Mouse (Mus musculus) erythroblast, adult 5-6 weeks (primary cell): ENCODE measurements around the gene Pate4. TPM values are rescaled to one million over a fixed set of nuclear protein-coding genes. Genes with fewer than 3 reads are reported as not detected.
"Not testable (repeated sequence)": the region's sequence is repeated elsewhere in the genome, so short reads cannot be mapped to it uniquely, and the experiment has no call there.

Source experiments
- ATAC-seq: replicated peaks from 2 replicates; pipeline ENCODE4 v1.8.0; 2016; ENCODE audit warnings: moderate number of reproducible peaks, mild to moderate bottlenecking, moderate TSS enrichment, inconsistent platforms; ENCODE audit not compliant: poor library complexity, low FRiP score, severe bottlenecking
- total RNA-seq, 2 experiments: library from RNA; stranded (forward) in 1 of 2; stranded (reverse) in 1 of 2; fragments of 150-400 nt in 1 of 2; fragments of 200-764, 138-1000 nt in 1 of 2; gene quantifications; 2 replicates each; pipeline versions ENCODE4 v1.2.3 to v1.2.4; 2015 to 2017; ENCODE audit warnings: low replicate concordance in 2 of 2

Gene Pate4
- total RNA-seq (2015; ENCODE audit: low replicate concordance) = not detected in 2 replicates
- total RNA-seq (2017; ENCODE audit: low replicate concordance) = not detected in 2 replicates

GRCm38 (mm10) chr9:35611841-35612240 is at the start of gene Pate4:
TSS of gene Pate4 (minus strand) at chr9:35611941.
- ATAC-seq = no peak

GRCm38 (mm10) chr9:35648102-35648501 is 36.4 kb upstream of the Pate4 start, which contains the start of gene Pate3:
TSS of gene Pate3 (minus strand) at chr9:35648202.
- ATAC-seq = no peak

GRCm38 (mm10) chr9:35632981-35633380 is 21.2 kb upstream of the Pate4 start:
- ATAC-seq = no peak

GRCm38 (mm10) chr9:35616784-35617183 is 5.0 kb upstream of the Pate4 start:
- ATAC-seq = not testable (repeated sequence)

GRCm38 (mm10) chr9:35614005-35614404 is 2.3 kb upstream of the Pate4 start:
- ATAC-seq = no peak

GRCm38 (mm10) chr9:35607647-35608405 is 3.9 kb downstream of the Pate4 start:
- ATAC-seq = no peak

GRCm38 (mm10) chr9:35592903-35593302 is 18.8 kb downstream of the Pate4 start:
- ATAC-seq = no peak

GRCm38 (mm10) chr9:35587674-35588073 is 24.1 kb downstream of the Pate4 start:
- ATAC-seq = no peak

- ATAC-seq = no peak
Observed at GRCm38 (mm10) chr9:35574416-35574815, 37.3 kb downstream of the Pate4 start.

GRCm38 (mm10) chr9:35570663-35571062 is 41.1 kb downstream of the Pate4 start:
- ATAC-seq = no peak

GRCm38 (mm10) chr9:35569571-35570534 is 41.9 kb downstream of the Pate4 start, which contains the start of the genes Pate2 and Hyls1:
TSS of gene Pate2 (plus strand) at chr9:35570284.
TSS of gene Hyls1 (minus strand) at chr9:35570398.
- peak; percentile 97 for ATAC-seq

- ATAC-seq = no peak
Observed at GRCm38 (mm10) chr9:35567995-35568394, 43.7 kb downstream of the Pate4 start.

GRCm38 (mm10) chr9:35564536-35565240 is 47.1 kb downstream of the Pate4 start:
- no peak for ATAC-seq

- ATAC-seq = no peak
Observed at GRCm38 (mm10) chr9:35561583-35561982, 50.2 kb downstream of the Pate4 start.

- ATAC-seq = no peak
Observed at GRCm38 (mm10) chr9:35561076-35561475, 50.7 kb downstream of the Pate4 start.

GRCm38 (mm10) chr9:35559009-35559890 is 52.5 kb downstream of the Pate4 start:
- ATAC-seq = peak; percentile 80

- no peak for ATAC-seq
Observed at GRCm38 (mm10) chr9:35558257-35559008, 53.3 kb downstream of the Pate4 start, which contains the start of the genes Ddx25 and Pus3. TSS of gene Ddx25 (minus strand) at chr9:35558528. TSS of gene Pus3 (plus strand) at chr9:35558595.
